Mouse (Mus musculus): ENCODE measurements around the gene Hcrtr2. TPM values are rescaled to one million over a fixed set of nuclear protein-coding genes. Genes with fewer than 3 reads are reported as not detected.

Gene Hcrtr2
- polyA plus RNA-seq, 1 experiment from 2014 or later = 4.8 TPM

GRCm38 (mm10) chr9:76312221-76312620 lies 11.4 kb downstream of the Hcrtr2 start:
- Histone ChIP-seq H3K9ac (no peak overlapping the region), H3K27me3 (no peaks in the 10 kb centered on the region), H3K4me2 (no peak overlapping the region), H3K4me1 (replicated peaks) (no peaks in the 10 kb centered on the region), H3K36me3 (no peaks in the 10 kb centered on the region), H3K9me3 (no peaks in the 10 kb centered on the region), H3K4me3 (no peak overlapping the region), H3K27ac (no peak overlapping the region)
- 52% methylated on average over 1 of the region's 1 CpGs for WGBS
- ATAC-seq (ENCODE audit: low FRiP score) = no peak

- Histone ChIP-seq H3K4me2 (no peak overlapping the region), H3K27me3 (no peaks in the 10 kb centered on the region), H3K27ac (no peak overlapping the region), H3K36me3 (no peaks in the 10 kb centered on the region), H3K4me3 (no peak overlapping the region), H3K9ac (no peak overlapping the region), H3K4me1 (replicated peaks) (no peaks in the 10 kb centered on the region), H3K9me3 (no peaks in the 10 kb centered on the region)
- 74% methylated on average over 5 of the region's 5 CpGs for WGBS
- no peak for ATAC-seq (ENCODE audit: low FRiP score)
Measured at GRCm38 (mm10) chr9:76291384-76291783, 32.3 kb downstream of the Hcrtr2 start.

GRCm38 (mm10) chr9:76270886-76271285 lies 52.8 kb downstream of the Hcrtr2 start:
- Histone ChIP-seq H3K27ac (no peak overlapping the region), H3K4me3 (no peak overlapping the region), H3K27me3 (no peaks in the 10 kb centered on the region), H3K4me2 (no peak overlapping the region), H3K9ac (no peak overlapping the region), H3K9me3 (no peaks in the 10 kb centered on the region), H3K4me1 (replicated peaks) (no peaks in the 10 kb centered on the region), H3K36me3 (no peaks in the 10 kb centered on the region)
- ATAC-seq (ENCODE audit: low FRiP score) = no peak

- Histone ChIP-seq H3K27me3 (no peaks in the 10 kb centered on the region), H3K4me3 (no peak overlapping the region), H3K27ac (no peak overlapping the region), H3K36me3 (no peaks in the 10 kb centered on the region), H3K9ac (no peak overlapping the region), H3K9me3 (no peaks in the 10 kb centered on the region), H3K4me1 (replicated peaks) (no peaks in the 10 kb centered on the region), H3K4me2 (no peak overlapping the region)
- ATAC-seq (ENCODE audit: low FRiP score) = no peak
- 84% methylated on average over 5 of the region's 5 CpGs for WGBS
Measured at GRCm38 (mm10) chr9:76257731-76258130, 65.9 kb downstream of the Hcrtr2 start.

GRCm38 (mm10) chr9:76252544-76252943 lies 71.1 kb downstream of the Hcrtr2 start:
- Histone ChIP-seq H3K36me3 (no peaks in the 10 kb centered on the region), H3K27ac (no peak overlapping the region), H3K9me3 (no peaks in the 10 kb centered on the region), H3K4me2 (no peak overlapping the region), H3K9ac (no peak overlapping the region), H3K4me3 (no peak overlapping the region), H3K4me1 (replicated peaks) (no peaks in the 10 kb centered on the region), H3K27me3 (no peaks in the 10 kb centered on the region)
- ATAC-seq (ENCODE audit: low FRiP score) = no peak
- 84% methylated on average over 7 of the region's 7 CpGs for WGBS

GRCm38 (mm10) chr9:76252109-76252508 lies 71.5 kb downstream of the Hcrtr2 start:
- WGBS = 93% methylated on average over 4 of the region's 4 CpGs
- Histone ChIP-seq H3K36me3 (no peaks in the 10 kb centered on the region), H3K4me1 (replicated peaks) (no peaks in the 10 kb centered on the region), H3K9me3 (no peaks in the 10 kb centered on the region), H3K4me3 (no peak overlapping the region), H3K4me2 (no peak overlapping the region), H3K9ac (no peak overlapping the region), H3K27me3 (no peaks in the 10 kb centered on the region), H3K27ac (no peak overlapping the region)
- no peak for ATAC-seq (ENCODE audit: low FRiP score)

GRCm38 (mm10) chr9:76242322-76242721 lies 81.3 kb downstream of the Hcrtr2 start:
- 88% methylated on average over 1 of the region's 1 CpGs for WGBS
- Histone ChIP-seq H3K4me1 (replicated peaks) (no peaks in the 10 kb centered on the region), H3K27me3 (no peaks in the 10 kb centered on the region), H3K4me3 (no peak overlapping the region), H3K36me3 (no peaks in the 10 kb centered on the region), H3K4me2 (no peak overlapping the region), H3K27ac (no peak overlapping the region), H3K9me3 (no peaks in the 10 kb centered on the region), H3K9ac (no peak overlapping the region)
- no peak for ATAC-seq (ENCODE audit: low FRiP score)

GRCm38 (mm10) chr9:76237946-76238345 lies 85.7 kb downstream of the Hcrtr2 start:
- Histone ChIP-seq H3K27me3 (no peaks in the 10 kb centered on the region), H3K9ac (no peak overlapping the region), H3K4me1 (replicated peaks) (peaks cover 7% of the 10 kb centered on the region), H3K4me3 (no peak overlapping the region), H3K9me3 (no peaks in the 10 kb centered on the region), H3K27ac (no peak overlapping the region), H3K36me3 (no peaks in the 10 kb centered on the region), H3K4me2 (no peak overlapping the region)
- no peak for ATAC-seq (ENCODE audit: low FRiP score)
- WGBS = 86% methylated on average over 5 of the region's 5 CpGs

- WGBS = 65% methylated on average over 12 of the region's 12 CpGs
- ATAC-seq (ENCODE audit: low FRiP score) = no peak
- Histone ChIP-seq H3K36me3 (no peaks in the 10 kb centered on the region), H3K9ac (no peak overlapping the region), H3K4me2 (no peak overlapping the region), H3K9me3 (no peaks in the 10 kb centered on the region), H3K27ac (no peak overlapping the region), H3K4me1 (replicated peaks) (peaks cover 7% of the 10 kb centered on the region), H3K27me3 (no peaks in the 10 kb centered on the region), H3K4me3 (no peak overlapping the region)
Measured at GRCm38 (mm10) chr9:76237243-76237642, 86.4 kb downstream of the Hcrtr2 start.

GRCm38 (mm10) chr9:76236626-76237025 lies 87.0 kb downstream of the Hcrtr2 start:
- H3K4me1 ChIP-seq (replicated peaks) = peaks cover 7% of the 10 kb centered on the region
- H3K4me2 ChIP-seq = peak overlapping the region; percentile 58
- H3K27me3 ChIP-seq = no peaks in the 10 kb centered on the region
- ATAC-seq (ENCODE audit: low FRiP score) = peak; percentile 87
- H3K27ac ChIP-seq = no peak overlapping the region
- peak overlapping the region; percentile 33; the same call in 1 of the 2 replicates for H3K4me3 ChIP-seq
- no peaks in the 10 kb centered on the region for H3K9me3 ChIP-seq
- WGBS = 3% methylated on average over 7 of the region's 7 CpGs
- H3K9ac ChIP-seq = no peak overlapping the region
- H3K36me3 ChIP-seq = no peaks in the 10 kb centered on the region

GRCm38 (mm10) chr9:76235945-76236503 lies 87.6 kb downstream of the Hcrtr2 start:
- H3K4me3 ChIP-seq = peak overlapping the region; percentile 33
- H3K27ac ChIP-seq = peak overlapping the region; percentile 50; the same call in 1 of the 2 replicates
- WGBS = 3% methylated on average over 14 of the region's 14 CpGs
- H3K9ac ChIP-seq = peak overlapping the region; percentile 30; the same call in 1 of the 2 replicates
- H3K27me3 ChIP-seq = no peaks in the 10 kb centered on the region
- peak; percentile 71 for ATAC-seq (ENCODE audit: low FRiP score)
- H3K4me2 ChIP-seq = peak overlapping the region; percentile 58
- H3K9me3 ChIP-seq = no peaks in the 10 kb centered on the region
- no peaks in the 10 kb centered on the region for H3K36me3 ChIP-seq
- peaks cover 7% of the 10 kb centered on the region for H3K4me1 ChIP-seq (replicated peaks)

- Histone ChIP-seq H3K4me2 (no peak overlapping the region), H3K27ac (no peak overlapping the region), H3K9ac (no peak overlapping the region), H3K27me3 (no peaks in the 10 kb centered on the region), H3K4me3 (no peak overlapping the region), H3K4me1 (replicated peaks) (peaks cover 7% of the 10 kb centered on the region), H3K9me3 (no peaks in the 10 kb centered on the region), H3K36me3 (no peaks in the 10 kb centered on the region)
- ATAC-seq (ENCODE audit: low FRiP score) = no peak
- 70% methylated on average over 7 of the region's 7 CpGs for WGBS
Measured at GRCm38 (mm10) chr9:76234899-76235298, 88.8 kb downstream of the Hcrtr2 start.

- 56% methylated on average over 11 of the region's 11 CpGs for WGBS
- H3K27ac ChIP-seq = no peak overlapping the region
- no peak overlapping the region for H3K4me2 ChIP-seq
- H3K4me1 ChIP-seq (replicated peaks) = no peaks in the 10 kb centered on the region
- H3K36me3 ChIP-seq = no peaks in the 10 kb centered on the region
- H3K9me3 ChIP-seq = no peaks in the 10 kb centered on the region
- H3K9ac ChIP-seq = no peak overlapping the region
- no peaks in the 10 kb centered on the region for H3K27me3 ChIP-seq
- no peak overlapping the region for H3K4me3 ChIP-seq
- ATAC-seq (ENCODE audit: low FRiP score) = no peak
Measured at GRCm38 (mm10) chr9:76230400-76230799, 93.3 kb downstream of the Hcrtr2 start.
